Mouse (Mus musculus) hindbrain, embryonic 15.5 days (tissue): ENCODE measurements around the gene Lrrc19. TPM values are rescaled to one million over a fixed set of nuclear protein-coding genes. Genes with fewer than 3 reads are reported as not detected.

Experiments used
- microRNA counts: library from miRNA; unstranded; fragments of <30 nt; microRNA quantifications from one replicate; lab custom pipeline; 2016
- microRNA-seq: library from miRNA; unstranded; fragments of <30 nt; microRNA quantifications from one replicate; pipeline ENCODE4, GENCODE M21; 2016
- polyA plus RNA-seq: library from polyadenylated mRNA; unstranded; fragments of >200 nt; fragmentation: Nextera tagmentation; extraction: Ambion mirVana; gene quantifications from 2 replicates; pipeline ENCODE4 v1.2.1, GENCODE M21; 2015

Lrrc19 gene
- polyA plus RNA-seq, 1 experiment from 2014 or later: 0.26 TPM

MicroRNA genes within 50 kb of the gene (microRNA counts, 519-probe panel; counts per million panel counts)
- 3,324 counts per million, percentile 68 among the panel's probes with 10 or more counts for microRNA mmu-miR-872 (lab: Ali Mortazavi, UCI)

Small RNA genes lying within 50 kb of the gene (microRNA-seq; reads per million reads assigned to microRNA genes)
- 3,394 reads per million, percentile 88 among the genes with 10 or more reads in this experiment for gene Mir872

Other genes with a start within 250 kb of the Lrrc19 start
- gene Gm10306, start 93.6 kb downstream of the Lrrc19 start, polyA plus RNA-seq: not detected in 2 replicates
- 14.8 and 16.0 TPM in 2 replicates for gene Caap1, start 93.3 kb downstream of the Lrrc19 start, polyA plus RNA-seq
- 67.2 and 70.2 TPM in 2 replicates for gene Plaa, start 46.9 kb downstream of the Lrrc19 start, polyA plus RNA-seq
- gene Ift74, start 35.7 kb downstream of the Lrrc19 start, polyA plus RNA-seq: 21.7 and 23.3 TPM in 2 replicates
- gene Tek, start 89.1 kb upstream of the Lrrc19 start, polyA plus RNA-seq: 9.4 and 9.7 TPM in 2 replicates